Mouse (Mus musculus) cerebellum, adult 2 months (tissue): ENCODE data around the gene Coq2. TPM values are rescaled to one million over a fixed set of nuclear protein-coding genes. Genes with fewer than 3 reads are reported as not detected.

ENCODE experiments used
- DNase-seq, 2 experiments: peaks; one replicate each; pipeline ENCODE4 v3.0.0; 2021
- H3K27ac ChIP-seq: fragments of 200-500 bp; 2 replicates; pipeline ENCODE4 v1.5.1; 2012; ENCODE audit warnings: low read length, control low read depth, inconsistent platforms; ENCODE audit not compliant: insufficient read depth
- H3K27me3 ChIP-seq: fragments of 200-500 bp; 2 replicates; pipeline ENCODE4 v1.6.1; 2012; ENCODE audit warnings: inconsistent platforms, mild to moderate bottlenecking, low read length, moderate library complexity; ENCODE audit not compliant: control insufficient read depth, insufficient read depth
- H3K4me1 ChIP-seq: fragments of 200-500 bp; 2 replicates; pipeline ENCODE4 v1.6.1; 2011; ENCODE audit warnings: low read length; ENCODE audit not compliant: control insufficient read depth, insufficient read depth
- H3K4me3 ChIP-seq: fragments of 200-500 bp; replicated peaks from 2 replicates; pipeline ENCODE3; 2011; ENCODE audit warnings: mild to moderate bottlenecking, low read depth, low read length, control low read depth; ENCODE audit not compliant: insufficient read depth
- CTCF ChIP-seq: fragments of 200-500 bp; IDR thresholded peaks from 2 replicates; pipeline ENCODE4 v1.5.1; 2011; ENCODE audit warnings: low read depth, mild to moderate bottlenecking, control low read depth, low read length, moderate library complexity, borderline replicate concordance; ENCODE audit not compliant: insufficient read depth
- POLR2A ChIP-seq: fragments of 200-500 bp; IDR thresholded peaks from 2 replicates; pipeline ENCODE4 v1.6.1; 2011; ENCODE audit warnings: low read length, control low read depth, borderline replicate concordance; ENCODE audit not compliant: insufficient read depth
- WGBS: fragments of 180-500 bp; shearing (Covaris S2); methylation state at CpG from one replicate; pipeline ENCODE4 v1.1.7; 2018; 5-methylcytosine and 5-hydroxymethylcytosine counted together
- polyA plus RNA-seq: library from polyadenylated mRNA; depleted of rRNA; stranded (reverse); fragments of >200 nt; gene quantifications from 2 replicates; pipeline ENCODE4 v1.2.3, GENCODE M21; 2012

The Coq2 gene
- polyA plus RNA-seq, 1 experiment, result 112 TPM

DNA sequence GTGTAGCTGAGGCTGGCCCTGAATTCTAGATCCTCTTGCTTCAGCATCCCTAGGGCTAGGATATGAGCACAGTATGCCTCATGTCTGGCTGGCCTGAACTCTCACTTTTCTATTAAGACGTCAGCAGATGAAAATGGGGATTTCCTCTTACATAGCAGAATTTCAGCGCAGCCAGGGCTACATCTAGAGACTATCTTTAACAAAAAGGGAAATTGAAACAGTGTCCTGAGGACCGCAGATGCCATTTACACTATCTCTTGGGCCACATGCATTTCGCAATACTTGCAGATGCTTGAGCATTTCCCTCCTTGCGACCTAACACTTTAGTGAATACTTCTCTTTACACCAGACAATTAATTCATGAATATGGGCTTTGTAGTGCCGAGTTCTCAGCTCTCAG is 18.6 kb downstream of the Coq2 start:
- Histone ChIP-seq H3K4me1 (no peaks in the 10 kb centered on the region), H3K27ac (no peak overlapping the region), H3K27me3 (no peaks in the 10 kb centered on the region), H3K4me3 (no peak overlapping the region)
- TF ChIP-seq POLR2A (no peak), CTCF (no peak)
- no peak for DNase-seq
- 65% methylated on average over 6 of the region's 6 CpGs for WGBS

- WGBS, result 81% methylated on average over 9 of the region's 9 CpGs
- no peaks in the 10 kb centered on the region for H3K27me3 ChIP-seq
- no peak overlapping the region for H3K27ac ChIP-seq
- TF ChIP-seq CTCF (no peak), POLR2A (no peak)
- no peak for DNase-seq
- H3K4me3 ChIP-seq, result no peak overlapping the region
- H3K4me1 ChIP-seq, result no peaks in the 10 kb centered on the region
Measured at GRCm38 (mm10) chr5:100652327-100652726, 22.6 kb downstream of the Coq2 start.

DNA sequence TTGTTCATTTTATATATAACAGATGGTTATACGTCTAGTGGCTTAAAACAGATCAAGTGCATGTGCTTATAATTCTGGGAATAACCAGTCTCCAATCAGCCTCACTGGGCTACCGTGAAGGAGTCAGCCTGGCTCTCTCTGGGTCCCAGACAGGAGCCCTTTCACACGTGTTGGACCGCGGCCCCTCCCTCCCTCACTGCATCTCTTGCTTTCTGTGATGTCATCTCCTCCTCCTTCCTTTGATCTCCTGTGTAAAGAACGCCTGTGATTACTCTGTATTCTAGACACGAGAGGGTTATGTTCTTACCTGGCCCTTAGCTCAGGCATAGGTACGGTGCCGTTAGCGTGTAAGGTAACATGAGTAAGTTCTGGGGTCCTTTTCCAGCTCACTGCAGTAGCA is 23.5 kb downstream of the Coq2 start:
- H3K27me3 ChIP-seq, result no peaks in the 10 kb centered on the region
- H3K4me1 ChIP-seq, result no peaks in the 10 kb centered on the region
- TF ChIP-seq CTCF (no peak), POLR2A (no peak)
- H3K27ac ChIP-seq, result no peak overlapping the region
- WGBS, result 83% methylated on average over 10 of the region's 10 CpGs
- DNase-seq, result no peak
- H3K4me3 ChIP-seq, result no peak overlapping the region

GRCm38 (mm10) chr5:100650969-100651368 is 24.0 kb downstream of the Coq2 start:
- Histone ChIP-seq H3K27ac (no peak overlapping the region), H3K27me3 (no peaks in the 10 kb centered on the region), H3K4me3 (no peak overlapping the region), H3K4me1 (no peaks in the 10 kb centered on the region)
- no peak for DNase-seq
- 80% methylated on average over 7 of the region's 7 CpGs for WGBS
- TF ChIP-seq CTCF, result no peak
- TF ChIP-seq POLR2A, result no peak

- H3K27me3 ChIP-seq, result no peaks in the 10 kb centered on the region
- DNase-seq, result no peak
- 41% methylated on average over 6 of the region's 6 CpGs for WGBS
- TF ChIP-seq POLR2A (no peak), CTCF (no peak)
- no peak overlapping the region for H3K27ac ChIP-seq
- no peak overlapping the region for H3K4me3 ChIP-seq
- no peaks in the 10 kb centered on the region; the same call in none of the 2 replicates for H3K4me1 ChIP-seq
Measured at GRCm38 (mm10) chr5:100648546-100648945, 26.4 kb downstream of the Coq2 start.

DNA sequence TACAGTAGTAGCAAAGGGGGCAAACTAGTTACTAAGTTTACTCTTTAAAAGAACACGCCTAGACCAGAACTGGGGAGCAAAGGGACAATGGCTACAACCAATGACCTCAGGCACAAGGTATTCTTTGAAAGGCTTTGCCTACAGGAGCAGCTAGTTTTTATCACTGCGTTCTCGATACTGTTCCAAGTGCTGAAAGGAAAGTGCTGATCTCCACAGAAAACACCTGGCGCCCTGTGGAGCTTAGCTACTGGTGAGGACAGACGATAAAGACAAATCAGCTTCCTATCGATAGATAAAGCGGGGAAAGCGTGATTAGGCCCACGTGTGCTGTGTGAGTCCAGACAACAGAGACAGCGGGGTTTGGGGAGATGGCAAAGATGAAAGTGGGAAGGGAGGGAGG is 26.9 kb downstream of the Coq2 start:
- Histone ChIP-seq H3K4me3 (no peak overlapping the region), H3K27ac (no peak overlapping the region), H3K27me3 (no peaks in the 10 kb centered on the region), H3K4me1 (no peaks in the 10 kb centered on the region; the same call in none of the 2 replicates)
- no peak for DNase-seq
- WGBS, result 62% methylated on average over 10 of the region's 10 CpGs
- TF ChIP-seq CTCF (no peak), POLR2A (no peak)

DNA sequence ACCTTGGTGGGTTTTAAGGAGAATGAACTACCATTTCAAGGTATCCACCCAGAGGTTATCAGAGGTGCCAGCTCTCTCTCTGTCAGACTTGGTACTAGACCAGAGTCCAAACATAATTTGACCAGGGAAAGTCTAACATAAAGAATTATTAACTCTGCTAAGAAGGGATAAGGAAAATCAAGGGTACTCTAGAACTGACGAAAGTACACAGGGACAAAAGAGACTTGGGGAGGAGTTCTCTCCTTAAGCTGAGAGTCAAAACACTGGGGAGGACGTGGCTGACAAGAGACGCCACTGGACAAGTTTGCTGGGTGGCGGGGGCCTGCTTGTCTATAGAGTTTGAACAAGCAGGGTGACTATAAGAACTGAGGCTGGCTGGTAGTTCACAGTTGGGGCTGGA is 28.4 kb downstream of the Coq2 start:
- Histone ChIP-seq H3K27me3 (no peaks in the 10 kb centered on the region), H3K27ac (no peak overlapping the region), H3K4me1 (no peaks in the 10 kb centered on the region; the same call in none of the 2 replicates), H3K4me3 (no peak overlapping the region)
- TF ChIP-seq POLR2A, result no peak
- TF ChIP-seq CTCF, result no peak
- DNase-seq, result no peak
- WGBS, result 84% methylated on average over 4 of the region's 4 CpGs

- no peak overlapping the region for H3K27ac ChIP-seq
Measured at GRCm38 (mm10) chr5:100643991-100644535, 30.9 kb downstream of the Coq2 start.

More at GRCm38 (mm10) chr5:100643991-100644535, 30.9 kb downstream of the Coq2 start:
- WGBS, result 42% methylated on average over 7 of the region's 7 CpGs
- TF ChIP-seq POLR2A, result no peak
- no peak for TF ChIP-seq CTCF
- H3K4me3 ChIP-seq, result no peak overlapping the region
- H3K4me1 ChIP-seq, result no peaks in the 10 kb centered on the region; the same call in none of the 2 replicates
- H3K27me3 ChIP-seq, result no peaks in the 10 kb centered on the region
- no peak for DNase-seq
